Mouse (Mus musculus) small intestine, adult 10 weeks (tissue): Measurements from ENCODE around the gene Olfr744. TPM values are rescaled to one million over a fixed set of nuclear protein-coding genes. Genes with fewer than 3 reads are reported as not detected.

ENCODE experiments used
- polyA plus RNA-seq: library from polyadenylated mRNA; stranded (reverse); fragments of 350-450 nt; fragmentation: Illumina TruSeq; extraction: RNeasy Lipid Tissue Mini Kit (QIAGEN cat#74804); gene quantifications from one replicate; pipeline ENCODE4 v1.2.3, GENCODE M21; 2014; ENCODE audit warnings: low replicate concordance

Olfr744 gene
- not detected for polyA plus RNA-seq

GRCm38 (mm10) chr14:50614579-50614978 lies at the start of gene Olfr744:
Olfr744 (plus strand) TSS chr14:50614879.

GRCm38 (mm10) chr14:50639088-50639487 lies 24.4 kb downstream of the Olfr744 start, which contains the start of gene Olfr745:
Olfr745 (plus strand) TSS chr14:50639388.

GRCm38 (mm10) chr14:50646783-50647182 lies 32.1 kb downstream of the Olfr744 start, which contains the start of gene Olfr746:
Olfr746 (plus strand) TSS chr14:50647083.

Other genes starting within 250 kb of the Olfr744 start
- gene Olfr736, start 233.7 kb upstream of the Olfr744 start, polyA plus RNA-seq, result not detected
- gene Olfr738, start 207.3 kb upstream of the Olfr744 start, polyA plus RNA-seq, result not detected
- not detected for gene Olfr739, start 196.3 kb upstream of the Olfr744 start, polyA plus RNA-seq
- not detected for gene Olfr740, start 169.3 kb upstream of the Olfr744 start, polyA plus RNA-seq
- not detected for gene Olfr741, start 142.1 kb upstream of the Olfr744 start, polyA plus RNA-seq
- not detected for gene Olfr742, start 111.3 kb upstream of the Olfr744 start, polyA plus RNA-seq
- not detected for gene Olfr743, start 93.0 kb upstream of the Olfr744 start, polyA plus RNA-seq
- not detected for gene Olfr745, start 24.5 kb downstream of the Olfr744 start, polyA plus RNA-seq
- not detected for gene Olfr746, start 32.2 kb downstream of the Olfr744 start, polyA plus RNA-seq
- gene Olfr747, start 78.3 kb downstream of the Olfr744 start, polyA plus RNA-seq, result not detected
- gene Olfr748, start 92.5 kb downstream of the Olfr744 start, polyA plus RNA-seq, result not detected
- gene Olfr749, start 130.2 kb downstream of the Olfr744 start, polyA plus RNA-seq, result not detected
- 15.0 TPM for gene Ttc5, start 170.6 kb downstream of the Olfr744 start, polyA plus RNA-seq
- not detected for gene Ccnb1ip1, start 192.9 kb downstream of the Olfr744 start, polyA plus RNA-seq
- gene Parp2, start 193.0 kb downstream of the Olfr744 start, polyA plus RNA-seq, result 40.6 TPM